Comparison of ENCODE assay signal across 15 mouse cellular contexts in the genomic region with DNA sequence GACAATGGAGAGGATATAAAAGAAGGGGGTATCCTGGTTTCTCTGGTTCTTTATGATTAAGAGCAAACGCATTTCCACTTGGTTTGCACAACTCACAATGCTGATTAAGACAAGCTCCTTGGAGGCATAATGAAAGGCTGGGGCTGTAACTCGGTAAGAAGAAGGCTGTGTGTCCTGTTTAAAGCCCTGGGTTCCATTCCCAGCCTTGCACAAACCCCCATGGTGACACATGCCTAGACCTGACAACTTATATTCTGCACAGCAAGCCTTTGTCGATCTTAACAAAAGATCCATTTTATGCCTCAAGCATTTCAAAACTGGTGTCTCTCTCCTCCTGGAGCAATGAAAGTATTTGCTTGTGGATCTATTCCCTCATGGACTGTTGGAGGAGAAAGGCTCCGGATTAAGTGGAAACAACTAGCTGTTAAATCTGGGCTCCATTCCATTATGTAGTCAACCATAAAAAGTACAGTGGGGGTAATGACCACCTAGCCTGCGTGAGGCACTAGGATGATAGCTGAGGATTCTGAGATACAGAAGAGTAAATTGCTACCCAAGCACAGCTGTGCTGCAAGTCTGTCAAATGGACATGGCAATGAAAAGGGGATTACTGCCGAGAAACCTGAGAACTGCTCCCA.
A peak's percentile ranks its signal among the peaks of the same experiment; 100 is the strongest.
DNase-seq lines count a peak whose midpoint lies in the region; ATAC-seq lines count a peak whose summit lies in the region.
"Had no signal": no experiment of that assay in that cellular context is flagged by ENCODE, and none has a peak within 500 bp of the region (broad histone marks: within the 10 kb centered on the region; RNA-seq: fewer than 3 reads in every experiment).

No protein-coding gene starts in this region.

- no peaks in the 10 kb centered on the region for H3K9me3 ChIP-seq in limb, embryonic 13.5 days
- H3K9me3 ChIP-seq in limb, embryonic 10.5 days (replicated peaks) = no peaks in the 10 kb centered on the region
- H3K9me3 ChIP-seq in forebrain, embryonic 15.5 days = no peaks in the 10 kb centered on the region
- H3K9me3 ChIP-seq in heart, embryonic 11.5 days (replicated peaks; ENCODE audit: control insufficient read depth, low read length) = no peaks in the 10 kb centered on the region
- H3K9me3 ChIP-seq: embryonic facial prominence, embryonic 12.5 days; hindbrain, embryonic 15.5 days; limb, embryonic 15.5 days had no signal

- peak; percentile 67; the same call in 1 of the 2 replicates for ATAC-seq in limb, embryonic 13.5 days (ENCODE audit: low FRiP score, low read depth)
- 0 out of 2 replicates have a peak, but pooled peaks have one; percentile 40 for ATAC-seq in forebrain, embryonic 15.5 days (replicated peaks)
- ATAC-seq in heart, embryonic 11.5 days (replicated peaks; ENCODE audit: insufficient number of reproducible peaks, low FRiP score, low TSS enrichment) = no peak

- 0 out of 2 replicates have a peak, but pooled peaks cover 3% of the 10 kb centered on the region for H3K36me3 ChIP-seq in limb, embryonic 13.5 days
- H3K36me3 ChIP-seq in limb, embryonic 10.5 days = no peaks in the 10 kb centered on the region
- no peaks in the 10 kb centered on the region for H3K36me3 ChIP-seq in forebrain, embryonic 15.5 days
- no peaks in the 10 kb centered on the region for H3K36me3 ChIP-seq in heart, embryonic 11.5 days (ENCODE audit: control insufficient read depth, insufficient read depth, low read length)
- H3K36me3 ChIP-seq: embryonic facial prominence, embryonic 12.5 days; hindbrain, embryonic 15.5 days; limb, embryonic 15.5 days had no signal

- no peak overlapping the region for H3K27ac ChIP-seq in limb, embryonic 13.5 days
- H3K27ac ChIP-seq in limb, embryonic 10.5 days = no peak overlapping the region
- peak overlapping the region; percentile 47 for H3K27ac ChIP-seq in forebrain, embryonic 15.5 days (replicated peaks)
- H3K27ac ChIP-seq in heart, embryonic 11.5 days (ENCODE audit: low read depth, low read length) = no peak overlapping the region
- H3K27ac ChIP-seq: embryonic facial prominence, embryonic 12.5 days; heart, adult 2 months; hindbrain, embryonic 15.5 days; limb, embryonic 15.5 days had no signal

- H3K4me1 ChIP-seq in limb, embryonic 13.5 days = peaks cover 37% of the 10 kb centered on the region
- H3K4me1 ChIP-seq in limb, embryonic 10.5 days = peaks cover 22% of the 10 kb centered on the region
- peaks cover 56% of the 10 kb centered on the region for H3K4me1 ChIP-seq in forebrain, embryonic 15.5 days
- peaks cover 20% of the 10 kb centered on the region; the same call in 1 of the 2 replicates for H3K4me1 ChIP-seq in heart, embryonic 11.5 days (ENCODE audit: control insufficient read depth, insufficient read depth, low read length)

- 46% methylated on average over 6 of the region's 6 CpGs for WGBS in limb, embryonic 13.5 days
- 80% methylated on average over 6 of the region's 6 CpGs for WGBS in limb, embryonic 10.5 days
- 10% methylated on average over 6 of the region's 6 CpGs for WGBS in forebrain, embryonic 15.5 days
- 85% methylated on average over 6 of the region's 6 CpGs for WGBS in heart, embryonic 11.5 days (ENCODE audit: insufficient replicate concordance)

- no peak for DNase-seq in limb, embryonic 10.5 days (ENCODE audit: low spot score)
- DNase-seq in fat pad, adult 2 months (ENCODE audit: extremely low read depth, low read depth, low spot score) = peak; percentile 77
- peak; percentile 75 for DNase-seq in retina, postnatal 1 day
- DNase-seq in embryo, embryonic 9.5 days (ENCODE audit: extremely low spot score) = no peak
- DNase-seq: cerebellum, postnatal 25 days; heart, adult 2 months; kidney, postnatal 4 days; lung, postnatal 14 days; right cerebral cortex, postnatal 25 days had no signal

- H3K9ac ChIP-seq in limb, embryonic 13.5 days = no peak overlapping the region
- no peak overlapping the region for H3K9ac ChIP-seq in forebrain, embryonic 15.5 days (replicated peaks)
- H3K9ac ChIP-seq in heart, embryonic 11.5 days (ENCODE audit: low read depth, low read length) = no peak overlapping the region
- H3K9ac ChIP-seq: embryonic facial prominence, embryonic 12.5 days; hindbrain, embryonic 15.5 days; limb, embryonic 15.5 days had no signal

- no peak overlapping the region for H3K4me3 ChIP-seq in limb, embryonic 13.5 days
- no peak overlapping the region for H3K4me3 ChIP-seq in limb, embryonic 10.5 days
- H3K4me3 ChIP-seq in forebrain, embryonic 15.5 days = no peak overlapping the region
- H3K4me3 ChIP-seq in heart, embryonic 11.5 days (ENCODE audit: low read depth, low read length) = no peak overlapping the region
- H3K4me3 ChIP-seq: embryonic facial prominence, embryonic 12.5 days; heart, adult 2 months; hindbrain, embryonic 15.5 days; limb, embryonic 15.5 days had no signal

- no peaks in the 10 kb centered on the region for H3K27me3 ChIP-seq in limb, embryonic 13.5 days
- no peaks in the 10 kb centered on the region for H3K27me3 ChIP-seq in limb, embryonic 10.5 days (ENCODE audit: low read depth, poor library complexity, severe bottlenecking)
- H3K27me3 ChIP-seq in forebrain, embryonic 15.5 days = no peaks in the 10 kb centered on the region
- no peaks in the 10 kb centered on the region for H3K27me3 ChIP-seq in heart, embryonic 11.5 days (ENCODE audit: control insufficient read depth, insufficient read depth, low read length)
- H3K27me3 ChIP-seq: embryonic facial prominence, embryonic 12.5 days; hindbrain, embryonic 15.5 days; limb, embryonic 15.5 days had no signal

- no peak overlapping the region for H3K4me2 ChIP-seq in limb, embryonic 13.5 days (replicated peaks)
- no peak overlapping the region for H3K4me2 ChIP-seq in forebrain, embryonic 15.5 days (replicated peaks)
- no peak overlapping the region for H3K4me2 ChIP-seq in heart, embryonic 11.5 days
- H3K4me2 ChIP-seq: embryonic facial prominence, embryonic 12.5 days; hindbrain, embryonic 15.5 days; limb, embryonic 15.5 days had no signal

Comparison
In these comparisons a context has a peak if more than half of its experiments do, and no peak if none do; other contexts are left out.
1. DNase-seq: peak in fat pad, adult 2 months (single experiment) and retina, postnatal 1 day (single experiment); none in limb, embryonic 10.5 days (single experiment) and embryo, embryonic 9.5 days (single experiment).